Mouse (Mus musculus) lung, postnatal 10 days (tissue): ENCODE results near the gene Pdia4.
A peak's percentile ranks its signal among the peaks of the same experiment; 100 is the strongest.
"Not testable (repeated sequence)": the region's sequence is repeated elsewhere in the genome, so short reads cannot be mapped to it uniquely, and the experiment has no call there.

Experiments
- DNase-seq: peaks from one replicate; pipeline ENCODE4 v3.0.0; 2021

Pdia4 gene

DNA sequence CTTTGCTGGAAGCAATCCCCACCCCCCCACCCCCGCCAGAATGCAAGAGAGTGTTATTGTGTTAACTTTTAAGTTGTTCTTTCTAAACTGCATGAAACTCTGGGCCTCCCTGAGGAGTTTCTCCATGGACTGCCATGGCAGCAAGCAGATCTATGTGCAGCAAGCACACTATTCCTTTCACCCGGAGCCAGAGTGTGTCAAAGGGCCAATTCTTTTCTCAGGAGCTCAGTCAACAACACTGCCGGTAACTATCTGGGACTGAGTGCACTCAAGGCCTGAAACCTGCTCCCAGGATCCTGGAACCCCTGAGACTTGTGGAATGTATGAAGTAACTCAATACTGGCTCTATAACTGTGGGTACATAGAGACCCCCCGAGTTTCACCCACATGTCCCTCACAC, 4.2 kb downstream of the Pdia4 start:
- no peak for DNase-seq

DNA sequence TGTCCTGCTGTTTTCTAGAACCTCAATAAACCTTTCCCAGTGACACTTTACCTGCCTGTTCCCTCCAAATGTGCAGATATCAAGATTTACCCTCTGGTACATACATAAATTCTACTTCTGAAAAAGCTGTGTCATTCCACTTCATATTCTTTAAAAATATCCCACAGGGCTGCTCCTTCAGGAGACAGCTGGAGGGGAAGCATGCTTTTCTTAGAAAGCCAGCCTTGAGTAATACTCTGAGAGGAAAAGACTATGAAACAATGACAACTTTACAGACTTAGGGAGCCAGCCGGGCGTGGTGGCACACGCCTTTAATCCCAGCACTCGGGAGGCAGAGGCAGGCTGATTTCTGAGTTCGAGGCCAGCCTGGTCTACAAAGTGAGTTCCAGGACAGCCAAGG, 4.7 kb downstream of the Pdia4 start:
- DNase-seq: no peak

DNA sequence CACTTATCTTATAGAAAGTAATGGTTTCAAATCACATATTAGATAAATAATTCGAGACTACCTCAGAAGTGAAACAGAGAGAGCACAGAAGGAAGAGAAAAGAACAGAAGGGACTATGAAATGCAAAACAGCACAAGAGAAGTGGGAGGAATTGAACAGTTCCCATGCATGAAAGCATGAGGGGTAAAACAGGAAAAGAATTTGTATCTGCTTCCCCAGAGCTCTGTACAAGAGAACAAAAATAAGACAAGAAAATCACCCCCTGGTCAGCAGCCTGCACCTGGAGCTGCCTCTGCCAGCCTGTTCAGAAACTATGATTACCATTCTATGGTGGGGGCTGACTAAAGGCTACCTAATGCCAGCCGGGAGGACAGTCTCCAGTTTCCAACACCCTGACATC, 5.8 kb downstream of the Pdia4 start:
- no peak for DNase-seq

DNA sequence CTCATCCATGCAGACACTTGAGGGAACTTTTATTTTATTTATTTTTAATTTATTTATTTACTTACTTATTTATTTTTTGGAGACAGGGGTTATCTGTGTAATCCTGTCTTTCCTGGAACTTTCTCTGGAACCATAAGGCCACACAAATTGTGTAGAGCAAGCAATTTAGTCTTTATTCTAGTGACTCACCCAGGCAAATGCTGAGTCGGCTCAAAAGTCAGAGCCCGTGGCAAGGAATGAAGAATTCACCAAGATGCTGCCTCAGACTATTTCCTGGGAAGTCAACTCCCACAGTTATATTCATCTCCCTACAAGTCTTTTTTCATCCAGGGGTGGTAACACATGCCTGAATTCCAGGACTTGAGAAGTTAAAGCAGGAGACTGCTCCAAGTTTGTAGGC, 7.7 kb downstream of the Pdia4 start:
- DNase-seq: no peak

DNA sequence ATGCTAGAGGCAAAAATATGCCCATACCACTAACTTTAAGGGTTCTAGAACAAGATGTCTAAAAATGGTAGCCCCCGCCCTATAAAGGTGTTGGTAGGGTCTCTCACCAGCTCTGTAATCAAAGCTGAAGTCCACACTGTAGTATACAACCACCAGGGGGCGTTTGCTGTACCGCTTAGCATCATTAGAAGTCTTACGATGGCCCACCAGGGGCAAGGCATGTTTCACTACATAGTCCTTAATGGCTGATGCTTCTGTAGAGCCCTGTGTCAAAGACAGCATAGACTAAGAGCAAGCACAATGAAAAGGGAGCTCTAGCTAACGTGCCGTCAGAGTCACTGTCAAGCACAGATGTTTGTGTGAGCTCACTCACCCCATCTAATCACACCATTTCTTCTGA, 14.2 kb downstream of the Pdia4 start:
- peak; percentile 81 for DNase-seq

DNA sequence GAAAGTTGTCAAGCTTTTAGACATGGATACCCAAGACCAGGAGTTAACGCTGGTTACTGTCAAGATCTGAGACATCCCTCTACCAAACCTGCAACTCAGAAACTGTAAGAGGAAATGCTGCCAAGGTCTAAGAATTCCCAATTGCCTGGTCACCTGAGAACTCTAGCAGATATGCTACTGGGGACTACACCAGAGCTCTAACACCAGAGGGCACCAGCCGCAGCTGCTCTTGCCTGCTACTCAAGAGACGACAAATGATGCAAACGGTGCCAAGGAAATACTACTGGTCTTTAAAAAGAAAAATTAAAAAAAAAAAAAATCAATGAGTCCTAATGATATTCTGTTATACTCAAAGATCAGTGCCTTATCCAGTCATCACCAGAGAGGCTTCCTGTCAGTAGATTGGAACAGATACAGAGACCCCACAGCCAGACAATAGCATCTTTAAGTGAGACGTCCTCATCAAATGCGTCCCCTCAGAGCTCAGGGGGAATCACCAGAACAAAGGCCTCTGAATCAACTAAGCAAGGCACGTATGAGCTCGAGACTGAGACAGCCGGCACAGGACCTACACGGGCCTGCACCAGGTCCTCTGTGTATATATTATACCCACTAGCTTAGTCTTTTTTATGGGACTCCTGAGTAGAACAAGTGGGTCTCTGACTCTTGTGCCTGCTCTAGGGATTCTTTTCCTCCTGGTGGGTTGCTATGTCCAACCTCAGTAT, 19.0 kb downstream of the Pdia4 start:
- DNase-seq: peak; percentile 69

DNA sequence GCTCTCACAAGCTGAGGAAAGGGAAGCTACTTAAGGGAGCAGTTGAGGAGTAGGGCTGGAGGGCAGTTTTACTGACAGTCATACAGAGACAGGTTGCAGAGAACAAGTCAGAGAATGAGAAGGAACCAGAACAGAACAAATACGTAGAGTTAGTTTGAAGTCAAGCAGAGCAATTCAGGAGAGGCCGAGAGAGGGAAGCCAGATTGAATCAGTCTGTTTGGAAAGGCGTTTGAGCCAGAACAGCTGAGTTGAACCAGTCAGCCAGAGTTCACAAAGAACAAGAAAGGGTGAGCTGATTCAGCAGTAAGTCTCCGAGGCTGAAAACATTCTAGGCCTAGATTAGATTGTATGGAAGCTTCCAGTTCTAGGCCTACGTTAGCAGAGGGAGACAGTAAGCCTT, 19.9 kb downstream of the Pdia4 start:
- DNase-seq: no peak

DNA sequence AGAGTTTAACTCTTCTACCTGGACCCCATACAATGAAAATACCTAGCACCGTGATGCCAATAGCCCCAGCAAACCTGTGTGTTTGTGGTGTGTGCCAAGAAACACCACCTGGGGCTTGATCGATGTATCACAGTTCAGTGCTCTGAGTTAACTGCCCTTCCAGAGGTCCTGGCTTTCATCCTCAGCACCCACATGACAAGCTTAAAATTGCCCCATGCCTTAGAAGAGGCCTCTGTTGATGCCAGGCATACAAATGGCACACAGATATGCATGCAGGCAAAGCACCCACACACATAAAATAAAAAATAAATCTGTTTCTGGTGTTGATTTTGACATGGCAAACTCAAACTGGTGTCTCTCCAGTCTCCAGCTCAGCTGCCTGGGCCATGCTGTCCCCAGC, 20.7 kb downstream of the Pdia4 start:
- no peak for DNase-seq

DNA sequence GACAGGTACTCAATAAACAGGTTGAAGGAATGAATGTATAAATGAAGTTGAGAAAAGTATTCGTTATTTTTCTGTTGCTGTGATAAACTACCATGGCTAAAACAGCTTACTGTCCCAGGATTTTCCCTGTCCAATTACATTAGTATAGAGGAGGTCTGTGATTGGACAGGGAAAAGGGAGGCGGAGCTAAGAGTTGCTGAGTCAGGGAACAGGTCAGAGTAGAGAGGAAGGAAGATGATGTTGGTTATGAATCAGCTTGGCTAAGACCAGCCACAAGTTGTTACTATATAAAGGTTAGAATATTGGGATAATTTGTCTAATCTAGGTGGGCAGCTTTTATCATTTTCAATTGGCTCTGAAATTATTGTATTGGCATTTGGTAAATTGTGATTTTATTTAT, 22.5 kb downstream of the Pdia4 start:
- peak; percentile 66 for DNase-seq

DNA sequence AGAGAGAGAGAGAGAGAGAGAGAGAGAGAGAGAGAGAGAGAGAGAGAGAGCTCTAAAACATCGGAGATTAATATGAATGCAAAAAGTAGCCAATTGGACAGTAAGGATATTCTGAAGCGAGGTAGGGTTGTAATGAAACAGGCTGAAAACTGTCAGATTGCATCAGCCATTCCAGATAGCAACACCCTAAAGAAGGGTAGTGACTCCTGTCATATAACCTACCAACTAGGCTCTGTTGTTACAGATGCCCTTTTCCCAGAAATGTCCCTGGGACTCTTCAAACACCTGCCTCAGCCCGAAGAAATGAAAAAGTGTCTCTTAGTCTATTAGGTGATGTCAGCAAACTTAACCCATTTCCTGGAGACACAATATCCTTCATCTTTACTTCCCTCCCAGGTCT, 24.4 kb downstream of the Pdia4 start:
- no peak for DNase-seq

DNA sequence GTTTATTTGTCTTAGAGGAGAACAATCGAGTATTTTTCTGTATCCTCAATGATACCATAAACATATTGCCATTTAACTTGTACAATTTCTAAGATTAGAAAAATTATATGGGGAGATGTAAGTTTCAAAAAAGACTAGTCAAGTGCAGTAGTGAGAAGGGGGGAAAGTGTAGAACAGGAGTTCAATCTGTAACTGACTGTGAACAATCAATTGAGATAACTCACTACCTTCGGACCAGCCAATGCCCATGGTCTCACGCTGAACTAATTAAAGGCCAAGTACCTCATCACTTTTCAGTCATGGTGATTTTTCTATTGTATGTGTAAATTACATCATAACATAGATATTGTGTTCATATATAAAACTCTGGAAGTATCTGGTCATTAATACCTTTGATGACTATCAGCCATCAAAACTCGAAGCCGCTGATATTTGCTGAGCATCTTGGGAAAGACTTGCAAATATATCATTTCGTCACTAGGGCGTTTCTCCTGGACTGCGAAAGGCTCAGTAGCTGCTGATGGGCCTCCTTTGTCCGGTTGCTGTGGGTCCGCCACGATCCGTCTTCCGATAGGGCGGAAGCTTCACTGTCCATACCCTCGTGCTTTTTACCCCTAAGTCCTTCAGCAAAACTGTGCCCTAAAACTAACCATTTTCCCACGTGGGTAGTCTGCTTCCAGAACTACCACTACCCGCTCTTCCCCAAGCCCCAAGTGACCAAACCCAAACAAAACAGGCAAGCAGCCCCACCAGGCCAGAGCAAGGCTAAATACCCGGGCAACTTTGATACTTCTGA, 25.1 kb downstream of the Pdia4 start:
- peak; percentile 88 for DNase-seq

DNA sequence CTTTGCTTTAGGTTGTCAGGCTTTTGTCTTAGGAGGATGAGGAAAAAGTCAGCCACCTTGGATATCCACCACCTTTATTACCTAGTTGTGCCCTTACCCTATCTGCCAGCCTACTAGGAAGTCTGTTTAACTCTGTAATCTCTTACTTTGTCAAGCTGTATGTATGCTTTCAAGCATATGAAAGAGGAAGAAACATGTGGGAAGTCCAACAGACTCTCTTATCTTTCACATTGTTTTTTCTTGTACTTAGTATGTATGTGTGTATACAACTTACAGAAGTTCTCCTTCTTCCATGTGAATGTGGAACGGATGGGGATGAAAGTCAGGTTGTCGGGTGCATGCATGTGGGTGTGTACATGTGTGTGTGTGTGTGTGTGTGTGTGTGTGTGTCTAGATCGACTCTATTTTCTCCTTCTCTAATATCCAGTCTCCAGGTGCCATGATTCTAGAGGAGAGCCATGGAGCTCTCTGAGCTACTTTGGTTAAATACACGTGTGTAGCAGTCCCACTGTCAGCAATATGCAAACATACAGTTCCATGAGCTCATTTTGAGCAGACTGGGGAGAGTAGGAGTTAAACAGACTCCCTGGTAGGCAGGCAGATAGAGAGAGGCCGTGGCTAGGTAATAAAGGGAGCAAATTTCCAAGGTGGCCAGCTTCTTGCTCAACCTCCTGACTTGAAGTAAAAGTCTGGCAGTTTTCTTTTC, 28.4 kb downstream of the Pdia4 start:
- no peak for DNase-seq

DNA sequence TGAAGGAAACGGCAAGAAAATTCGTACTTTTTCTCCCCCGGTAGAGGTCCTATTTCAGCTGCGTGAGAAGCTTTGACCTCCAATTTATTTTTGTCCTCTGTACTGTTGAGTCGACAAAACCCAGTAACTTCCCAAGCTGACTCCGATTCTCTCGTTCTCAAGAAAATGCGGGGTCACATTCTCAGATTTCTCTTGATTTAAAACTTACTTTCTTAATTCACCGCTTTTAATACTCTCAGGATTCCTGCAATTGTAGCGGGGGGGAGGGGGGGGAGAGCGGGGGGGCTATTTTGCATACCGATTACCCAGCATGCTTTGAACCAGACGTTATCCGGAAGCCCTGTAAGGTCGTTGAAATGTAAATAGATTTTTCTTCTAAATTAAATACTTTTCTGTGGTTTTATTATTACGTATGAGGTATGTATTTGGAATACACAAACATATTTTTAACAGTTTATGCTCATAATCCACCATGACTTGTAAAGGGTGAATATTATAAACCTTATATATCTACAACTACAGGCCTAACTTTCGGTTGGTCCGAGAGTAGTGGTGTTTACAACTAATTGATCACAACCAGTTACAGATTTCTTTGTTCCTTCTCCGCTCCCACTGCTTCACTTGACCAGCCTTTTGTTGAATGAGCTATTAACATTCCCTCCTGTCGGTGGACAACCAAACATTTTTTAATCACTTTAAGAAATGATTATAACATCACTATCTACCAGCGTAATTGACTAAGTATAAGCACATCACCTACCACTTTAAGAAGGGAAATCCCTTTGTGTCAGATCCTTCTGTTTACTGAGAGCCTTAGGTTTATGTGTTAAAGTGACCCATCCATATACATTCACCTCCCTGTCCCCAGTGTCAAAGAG, 31.9 kb downstream of the Pdia4 start:
- DNase-seq: peak; percentile 33

DNA sequence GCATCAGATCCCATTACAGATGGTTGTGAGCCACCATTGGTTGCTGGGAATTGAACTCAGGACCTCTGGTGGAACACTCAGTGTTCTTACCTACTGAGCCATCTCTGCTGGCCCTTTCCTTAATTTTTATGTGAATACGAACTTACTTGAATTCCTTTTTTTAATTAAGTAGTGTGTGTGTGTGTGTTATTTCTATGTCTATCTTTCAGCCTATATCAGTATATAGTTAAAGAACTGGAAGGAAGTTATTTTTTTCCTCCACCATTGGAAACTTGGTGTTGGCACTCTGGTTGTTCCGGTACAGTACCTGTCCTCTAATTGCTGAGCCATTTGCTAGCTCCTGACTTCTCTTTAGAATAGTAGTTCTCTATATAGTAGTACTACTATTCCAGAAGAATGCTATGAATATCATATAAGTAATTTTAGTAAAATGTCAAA, 32.6 kb downstream of the Pdia4 start:
- DNase-seq: no peak

DNA sequence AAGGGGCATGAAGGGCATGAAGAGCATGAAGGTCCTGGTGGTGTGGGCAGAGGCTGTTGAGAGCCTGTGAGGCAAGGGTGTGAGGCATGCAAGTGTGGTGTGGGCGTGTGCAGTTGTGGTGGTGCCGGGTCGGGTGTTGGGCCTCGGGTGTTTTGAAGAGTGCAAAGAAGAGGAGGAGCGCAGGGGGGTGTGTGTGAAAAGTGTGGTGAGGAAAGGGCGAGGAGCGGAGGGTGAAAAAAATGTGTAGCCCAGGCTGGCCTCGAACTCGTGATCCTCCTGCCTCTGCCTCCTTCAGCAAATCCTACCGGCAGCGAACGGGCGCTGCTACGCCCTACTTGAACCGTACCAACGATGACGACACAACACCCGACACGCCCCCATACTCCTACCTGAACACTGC, 41.5 kb downstream of the Pdia4 start:
- peak; percentile 5 for DNase-seq

DNA sequence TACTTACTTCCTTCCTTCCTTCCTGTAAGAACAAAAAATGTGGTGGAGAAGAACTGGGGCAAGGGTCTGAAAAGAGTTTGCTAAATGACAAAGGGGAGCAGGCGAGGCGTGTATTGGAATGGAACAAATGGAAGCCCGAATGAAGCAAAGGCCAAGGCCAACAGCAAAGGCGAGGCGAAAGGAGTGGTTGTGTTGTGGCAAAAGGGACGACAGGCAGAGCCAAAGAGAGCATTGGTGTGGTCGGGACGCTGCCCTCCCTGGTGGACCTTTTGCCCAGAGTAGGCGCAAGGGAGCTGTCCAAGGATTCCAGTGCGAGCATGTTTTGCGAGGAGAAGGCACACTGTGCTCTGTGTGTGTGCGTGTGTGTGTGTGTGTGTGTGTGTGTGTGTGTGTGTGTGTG, 42.1 kb downstream of the Pdia4 start:
- DNase-seq: peak; percentile 1

DNA sequence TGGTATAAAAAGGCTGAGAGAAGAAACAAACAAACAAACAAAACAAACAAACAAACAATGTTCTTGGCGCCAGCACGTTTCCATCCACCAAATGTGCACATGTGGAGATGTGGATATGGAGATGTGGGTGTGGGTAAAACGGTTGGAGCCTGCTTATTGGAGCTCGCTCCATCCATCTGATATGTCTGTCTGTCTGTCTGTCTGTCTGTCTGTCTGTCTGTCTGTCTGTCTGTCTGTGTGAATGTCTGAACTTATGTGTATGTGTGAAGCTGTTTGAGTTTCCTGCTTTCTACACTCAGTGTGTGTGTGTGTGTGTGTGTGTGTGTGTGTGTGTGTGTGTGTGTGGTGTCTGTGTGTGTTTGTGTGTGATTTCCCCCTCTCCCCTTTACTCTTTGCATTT, 43.4 kb downstream of the Pdia4 start:
- DNase-seq: peak; percentile 8

DNA sequence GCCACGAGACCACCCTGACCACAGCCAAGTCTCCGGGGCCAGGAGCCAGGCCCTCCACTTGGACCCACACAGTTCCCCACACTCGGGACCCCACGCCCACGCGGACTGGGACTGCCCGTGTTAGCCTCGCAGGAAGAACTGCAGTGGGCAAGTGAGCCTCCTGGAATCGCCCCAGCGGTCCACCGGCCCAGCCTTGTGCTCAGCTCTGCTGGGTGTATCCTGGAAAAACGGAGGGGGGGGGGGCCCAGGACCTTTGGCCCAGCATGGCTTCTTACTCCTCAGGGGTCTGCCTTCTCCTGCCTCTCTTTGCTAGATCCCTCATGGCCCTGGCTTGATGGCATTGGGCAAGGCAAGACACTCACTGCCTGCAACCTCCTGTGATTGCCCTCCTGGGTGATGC, 44.7 kb downstream of the Pdia4 start:
- not testable (repeated sequence) for DNase-seq

DNA sequence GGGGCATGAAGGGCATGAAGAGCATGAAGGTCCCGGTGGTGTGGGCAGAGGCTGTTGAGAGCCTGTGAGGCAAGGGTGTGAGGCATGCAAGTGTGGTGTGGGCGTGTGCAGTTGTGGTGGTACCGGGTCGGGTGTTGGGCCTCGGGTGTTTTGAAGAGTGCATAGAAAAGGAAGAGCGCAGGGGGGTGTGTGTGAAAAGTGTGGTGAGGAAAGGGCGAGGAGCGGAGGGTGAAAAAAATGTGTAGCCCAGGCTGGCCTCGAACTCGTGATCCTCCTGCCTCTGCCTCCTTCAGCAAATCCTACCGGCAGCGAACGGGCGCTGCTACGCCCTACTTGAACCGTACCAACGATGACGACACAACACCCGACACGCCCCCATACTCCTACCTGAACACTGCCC, 45.9 kb downstream of the Pdia4 start:
- not testable (repeated sequence) for DNase-seq

DNA sequence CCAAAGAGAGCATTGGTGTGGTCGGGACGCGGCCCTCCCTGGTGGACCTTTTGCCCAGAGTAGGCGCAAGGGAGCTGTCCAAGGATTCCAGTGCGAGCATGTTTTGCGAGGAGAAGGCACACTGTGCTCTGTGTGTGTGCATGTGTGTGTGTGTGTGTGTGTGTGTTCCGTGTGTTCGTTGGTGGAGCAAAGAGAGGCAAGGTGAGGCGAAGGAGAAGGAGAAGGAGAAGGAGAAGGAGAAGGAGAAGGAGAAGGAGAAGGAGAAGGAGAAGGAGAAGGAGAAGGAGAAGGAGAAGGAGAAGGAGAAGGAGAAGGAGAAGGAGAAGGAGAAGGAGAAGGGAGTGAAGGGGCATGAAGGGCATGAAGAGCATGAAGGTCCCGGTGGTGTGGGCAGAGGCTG, 50.5 kb downstream of the Pdia4 start:
- peak; percentile 6 for DNase-seq

DNA sequence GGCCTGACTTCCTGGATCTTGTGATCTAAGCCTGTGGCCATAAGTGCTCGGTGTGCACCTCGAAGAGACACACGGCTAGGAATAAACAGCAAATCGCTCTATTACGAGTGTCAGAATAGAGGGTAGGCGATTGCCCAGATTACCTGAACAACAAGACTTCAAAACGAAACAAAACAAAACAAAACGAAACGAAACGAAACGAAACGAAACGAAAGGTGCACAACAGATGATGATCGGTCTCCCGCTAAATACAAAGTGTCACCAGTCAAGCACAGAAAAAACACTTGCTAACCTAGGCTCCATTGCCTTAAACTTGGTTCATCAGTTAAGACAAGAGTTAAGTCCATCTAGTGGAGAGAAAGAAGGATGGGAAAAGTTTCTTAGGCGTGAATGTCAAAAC, 53.8 kb downstream of the Pdia4 start:
- DNase-seq: peak; percentile 5

DNA sequence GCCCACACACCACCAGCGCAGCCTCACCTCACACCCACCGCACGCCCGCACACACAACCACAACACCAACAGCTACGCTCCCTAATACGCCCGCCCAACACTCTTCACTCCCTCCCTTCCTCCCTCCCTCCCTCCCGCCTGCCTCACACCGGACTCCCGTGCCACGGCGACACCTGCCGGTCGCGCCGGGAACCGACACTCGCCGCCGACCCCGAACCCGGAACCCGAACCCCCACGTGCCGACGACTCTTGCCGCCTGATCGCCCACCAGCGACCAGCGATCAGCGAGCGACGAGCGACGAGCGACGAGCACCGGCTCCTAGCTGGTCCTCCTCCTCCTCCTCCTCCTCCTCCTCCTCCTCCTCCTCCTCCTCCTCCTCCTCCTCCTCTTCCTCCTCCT, 55.4 kb downstream of the Pdia4 start:
- peak; percentile 79 for DNase-seq

DNA sequence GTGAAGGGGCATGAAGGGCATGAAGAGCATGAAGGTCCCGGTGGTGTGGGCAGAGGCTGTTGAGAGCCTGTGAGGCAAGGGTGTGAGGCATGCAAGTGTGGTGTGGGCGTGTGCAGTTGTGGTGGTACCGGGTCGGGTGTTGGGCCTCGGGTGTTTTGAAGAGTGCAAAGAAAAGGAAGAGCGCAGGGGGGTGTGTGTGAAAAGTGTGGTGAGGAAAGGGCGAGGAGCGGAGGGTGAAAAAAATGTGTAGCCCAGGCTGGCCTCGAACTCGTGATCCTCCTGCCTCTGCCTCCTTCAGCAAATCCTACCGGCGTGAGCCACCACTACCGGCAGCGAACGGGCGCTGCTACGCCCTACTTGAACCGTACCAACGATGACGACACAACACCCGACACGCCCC, 55.8 kb downstream of the Pdia4 start:
- peak; percentile 0 for DNase-seq
